Mouse (Mus musculus) G1E (cell line): Measurements from ENCODE around the gene Itga2. TPM values are rescaled to one million over a fixed set of nuclear protein-coding genes. Genes with fewer than 3 reads are reported as not detected.

Experiments used
- ATAC-seq: 2 replicates; pipeline ENCODE4 v1.8.0; 2016; ENCODE audit warnings: mild to moderate bottlenecking; ENCODE audit not compliant: insufficient number of reproducible peaks, poor library complexity, low FRiP score, severe bottlenecking; ENCODE audit errors: extremely low read depth
- DNase-seq: peaks from one replicate; pipeline ENCODE4 v3.0.0; 2012; ENCODE audit warnings: low spot score
- H3K27me3 ChIP-seq: 2 replicates; pipeline ENCODE4 v1.6.1; 2012; ENCODE audit warnings: mild to moderate bottlenecking, low read length, inconsistent platforms; ENCODE audit not compliant: insufficient read depth
- H3K36me3 ChIP-seq: replicated peaks from 2 replicates; pipeline ENCODE3; 2012; ENCODE audit warnings: mild to moderate bottlenecking, inconsistent platforms
- H3K4me1 ChIP-seq: 2 replicates; pipeline ENCODE4 v1.6.1; 2012; ENCODE audit warnings: low read depth, low read length, inconsistent platforms, mixed read lengths; ENCODE audit not compliant: insufficient read depth
- H3K4me3 ChIP-seq: 2 replicates; pipeline ENCODE4 v1.5.1; 2012; ENCODE audit warnings: low read depth, mild to moderate bottlenecking, inconsistent platforms, low read length, moderate library complexity, mixed read lengths
- H3K9me3 ChIP-seq: replicated peaks from 2 replicates; pipeline ENCODE4 v1.6.1; 2012; ENCODE audit warnings: inconsistent platforms
- CTCF ChIP-seq: IDR thresholded peaks from 2 replicates; pipeline ENCODE4 v1.5.1; 2012; ENCODE audit warnings: low read depth, low read length, inconsistent platforms, mixed read lengths
- GATA1 ChIP-seq: IDR thresholded peaks from 2 replicates; pipeline ENCODE4 v1.6.1; 2012; ENCODE audit warnings: borderline replicate concordance, low read length, inconsistent platforms, mixed read lengths
- GATA2 ChIP-seq: IDR thresholded peaks from 2 replicates; pipeline ENCODE4 v1.6.1; 2012; ENCODE audit warnings: low read depth, low read length, inconsistent platforms, borderline replicate concordance
- POLR2AphosphoS5 ChIP-seq: IDR thresholded peaks from 2 replicates; pipeline ENCODE4 v1.6.1; 2012; ENCODE audit warnings: low read depth, low read length, inconsistent platforms; ENCODE audit not compliant: insufficient replicate concordance
- TAL1 ChIP-seq: conservative IDR thresholded peaks from 2 replicates; pipeline ENCODE4 v1.6.1; 2012; ENCODE audit warnings: low read depth, low read length, inconsistent platforms, mixed read lengths
- polyA plus RNA-seq: library from polyadenylated mRNA; stranded (reverse); fragments of >175 nt; gene quantifications from 2 replicates; pipeline ENCODE4 v1.2.3, GENCODE M21; 2012
- total RNA-seq, 2 experiments: library from RNA; stranded (forward) in 1 of 2; stranded (reverse) in 1 of 2; fragments of 200-1000 nt in 1 of 2; fragments of >200 nt in 1 of 2; fragmentation: Nextera tagmentation in 1 of 2; gene quantifications; 2 replicates each; pipeline ENCODE4 v1.2.3; 2014 to 2017

The Itga2 gene
- total and polyA plus RNA-seq, 3 experiments, result 0.11 TPM; not detected in 2

GRCm38 (mm10) chr13:114818513-114818912, 113.4 kb downstream of the Itga2 start:
- DNase-seq (no peak), ATAC-seq (0 out of 2 replicates have a peak, but pooled peaks have one; percentile 22)

DNA sequence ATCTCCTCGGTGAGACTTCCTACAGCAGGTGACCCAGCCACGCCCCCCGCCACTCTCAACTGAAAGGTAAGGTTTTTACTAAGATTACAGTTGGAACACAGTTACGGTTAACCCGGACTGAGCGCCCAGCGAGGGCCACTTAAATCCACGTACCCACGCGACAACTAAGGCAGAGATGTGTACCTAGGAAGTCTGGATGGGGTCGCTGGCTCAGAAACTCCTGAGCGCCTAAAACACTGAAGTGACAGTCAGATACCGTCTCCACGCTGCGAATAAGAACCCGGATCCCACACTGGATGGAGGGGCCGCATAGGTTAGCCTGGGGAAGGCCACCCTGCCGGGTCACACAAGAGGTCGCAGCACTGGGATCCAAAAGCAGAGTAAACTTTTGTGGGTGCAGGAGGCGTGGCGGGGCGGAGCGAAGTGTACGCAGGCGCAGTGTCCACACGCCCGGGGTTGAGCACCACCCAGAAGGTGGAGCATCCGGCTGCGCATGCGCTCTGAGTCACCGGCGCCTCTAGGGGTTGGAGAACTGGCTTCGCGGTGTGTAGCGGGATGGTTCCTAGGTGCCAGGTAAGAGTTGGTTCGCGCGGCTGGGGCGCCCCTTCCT, 114.0 kb downstream of the Itga2 start, which contains the start of gene Mocs2:
Gene Mocs2, plus strand, starts transcription at position 486 of the 610 bp plus-strand sequence.
- Histone ChIP-seq H3K27me3 (peaks cover 5% of the 10 kb centered on the region; the same call in 1 of the 2 replicates), H3K4me3 (peak within 1 kb of the TSS; percentile 74), H3K4me1 (peaks cover 13% of the 10 kb centered on the region), H3K36me3 (peaks cover 22% of the 10 kb centered on the region), H3K9me3 (no peaks in the 10 kb centered on the region)
- no peak for TF ChIP-seq GATA1
- TF ChIP-seq TAL1, result no peak
- TF ChIP-seq GATA2, result no peak
- no peak for TF ChIP-seq POLR2AphosphoS5
- no peak for TF ChIP-seq CTCF
- ATAC-seq (peak; percentile 91), DNase-seq (peak; percentile 71)

More at GRCm38 (mm10) chr13:114818513-114818912, 113.4 kb downstream of the Itga2 start:
- TF ChIP-seq GATA2 (no peak), CTCF (no peak)
- Histone ChIP-seq H3K27me3 (peaks cover 4% of the 10 kb centered on the region; the same call in 1 of the 2 replicates), H3K9me3 (no peaks in the 10 kb centered on the region), H3K36me3 (peaks cover 25% of the 10 kb centered on the region), H3K4me1 (peaks cover 13% of the 10 kb centered on the region), H3K4me3 (peak overlapping the region; percentile 74)

GRCm38 (mm10) chr13:114809624-114810210, 122.2 kb downstream of the Itga2 start:
- Histone ChIP-seq H3K36me3 (no peaks in the 10 kb centered on the region), H3K4me3 (no peak overlapping the region), H3K27me3 (0 out of 2 replicates have a peak, but pooled peaks cover 4% of the 10 kb centered on the region), H3K9me3 (no peaks in the 10 kb centered on the region), H3K4me1 (no peaks in the 10 kb centered on the region)
- no peak for TF ChIP-seq CTCF
- no peak for TF ChIP-seq GATA1
- no peak for TF ChIP-seq TAL1
- no peak for TF ChIP-seq POLR2AphosphoS5
- no peak for TF ChIP-seq GATA2
- DNase-seq (no peak), ATAC-seq (no peak)

DNA sequence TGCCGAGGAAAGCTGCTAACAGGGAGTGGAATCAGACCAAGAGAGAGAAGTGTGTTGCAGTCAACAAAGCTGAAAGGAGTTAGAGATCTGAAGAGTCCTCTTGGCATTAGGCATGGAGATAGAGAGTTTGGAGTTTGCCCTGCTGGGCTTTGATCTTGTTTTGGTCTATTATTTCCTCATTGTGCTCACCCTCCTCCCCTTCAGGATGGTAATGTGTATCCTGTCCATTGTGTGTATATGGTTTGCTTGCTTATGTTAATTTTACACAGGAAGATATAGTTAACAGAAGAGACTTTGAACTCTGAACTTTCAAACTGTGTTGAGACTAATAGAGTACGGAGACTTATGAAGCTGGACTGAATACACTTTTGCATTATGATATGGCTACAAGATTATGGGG, 128.9 kb downstream of the Itga2 start:
- DNase-seq (no peak), ATAC-seq (no peak)
- H3K9me3 ChIP-seq, result no peaks in the 10 kb centered on the region

DNA sequence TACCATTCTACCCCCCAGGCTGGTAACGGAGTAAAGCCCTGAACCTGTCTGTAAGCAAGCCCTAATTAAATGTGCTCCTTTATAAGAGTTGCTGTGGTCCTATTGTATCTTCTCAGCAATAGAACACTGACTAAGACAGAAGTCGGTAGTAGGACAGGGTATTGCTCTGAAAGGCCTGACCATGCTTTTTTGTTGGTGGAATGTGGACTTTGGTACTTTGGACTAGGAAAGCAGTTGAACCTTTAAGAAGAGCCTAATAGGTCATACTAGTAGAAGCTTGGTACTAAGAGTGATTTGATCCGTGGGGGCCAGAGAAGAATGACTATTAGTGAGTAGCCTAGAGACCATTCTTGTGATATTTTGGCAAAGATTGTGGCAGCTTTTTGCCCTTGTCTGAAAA, 130.0 kb downstream of the Itga2 start:
- no peak for ATAC-seq
- no peak overlapping the region for H3K4me3 ChIP-seq

More for the DNA sequence above, 128.9 kb downstream of the Itga2 start:
- Histone ChIP-seq H3K4me1 (no peaks in the 10 kb centered on the region), H3K27me3 (peaks cover 16% of the 10 kb centered on the region), H3K4me3 (no peak overlapping the region), H3K36me3 (no peaks in the 10 kb centered on the region)
- TF ChIP-seq CTCF (no peak), TAL1 (no peak)

DNA sequence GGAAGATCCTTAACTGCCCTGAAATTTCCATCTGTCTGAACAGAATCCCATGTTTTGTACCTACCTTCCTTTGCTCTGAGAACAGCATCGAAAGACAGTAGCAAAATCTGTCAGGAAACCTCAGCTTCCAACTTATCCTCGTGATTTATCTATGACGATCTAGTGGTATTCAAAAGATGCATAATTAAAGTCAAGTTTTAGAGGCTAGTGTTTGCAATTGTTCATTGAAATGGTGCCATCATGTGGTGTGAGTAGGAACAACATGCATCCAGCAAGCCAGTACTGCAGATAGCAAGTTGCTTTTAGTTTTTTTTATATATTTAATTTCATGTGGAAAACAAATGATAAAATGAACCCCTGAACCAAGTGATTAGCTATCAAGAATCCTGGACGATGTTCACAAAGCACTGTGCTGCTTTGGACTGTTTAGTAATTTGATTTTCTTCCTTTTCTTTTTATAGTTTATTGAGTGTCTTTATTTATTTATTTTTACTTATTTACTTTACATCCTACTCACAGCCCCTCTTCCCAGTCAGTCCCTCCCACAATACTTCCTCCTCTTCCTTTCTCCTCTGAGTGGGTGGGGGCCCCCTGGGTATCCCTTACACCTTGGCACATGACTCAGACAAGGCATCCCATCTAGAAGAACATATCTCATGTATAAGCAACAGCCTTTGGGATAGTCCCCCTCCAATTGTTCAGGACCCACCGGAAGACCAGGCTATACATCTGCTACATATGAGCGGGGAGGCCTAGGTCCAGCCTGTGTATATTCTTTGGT, 138.5 kb downstream of the Itga2 start:
- no peak for ATAC-seq
- H3K4me1 ChIP-seq, result no peaks in the 10 kb centered on the region
- H3K36me3 ChIP-seq, result no peaks in the 10 kb centered on the region
- H3K9me3 ChIP-seq, result no peaks in the 10 kb centered on the region
- H3K27me3 ChIP-seq, result peaks cover 19% of the 10 kb centered on the region
- TF ChIP-seq GATA1 (no peak), TAL1 (no peak), POLR2AphosphoS5 (no peak), CTCF (no peak), GATA2 (no peak)
- no peak for DNase-seq
- no peak overlapping the region for H3K4me3 ChIP-seq

More for the DNA sequence above, 130.0 kb downstream of the Itga2 start:
- Histone ChIP-seq H3K9me3 (no peaks in the 10 kb centered on the region), H3K27me3 (peaks cover 21% of the 10 kb centered on the region), H3K4me1 (no peaks in the 10 kb centered on the region), H3K36me3 (no peaks in the 10 kb centered on the region)
- DNase-seq, result no peak
- TF ChIP-seq GATA1, result no peak
- TF ChIP-seq GATA2, result no peak
- no peak for TF ChIP-seq POLR2AphosphoS5

DNA sequence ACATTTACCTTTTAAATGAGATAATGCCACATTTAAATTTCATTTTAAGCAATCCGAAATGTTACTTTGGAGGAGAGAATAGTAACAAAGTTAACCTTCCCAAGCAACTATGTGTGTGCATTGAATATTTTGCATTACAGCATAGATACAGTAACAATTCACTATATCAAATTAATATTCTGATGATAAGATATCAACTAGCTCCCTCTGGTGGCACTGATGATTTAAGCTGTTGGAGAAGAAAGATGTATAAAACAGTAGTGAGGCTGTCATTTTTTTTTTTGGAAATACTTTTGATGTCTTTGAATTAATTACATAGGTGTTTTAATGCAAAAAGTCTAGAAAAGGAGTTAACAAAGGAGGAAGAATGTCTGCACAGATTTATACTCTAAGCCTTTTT, 140.4 kb downstream of the Itga2 start:
- Histone ChIP-seq H3K4me3 (no peak overlapping the region), H3K36me3 (no peaks in the 10 kb centered on the region), H3K9me3 (no peaks in the 10 kb centered on the region), H3K4me1 (no peaks in the 10 kb centered on the region), H3K27me3 (peaks cover 12% of the 10 kb centered on the region)
- DNase-seq, result no peak
- no peak for TF ChIP-seq GATA1
- no peak for TF ChIP-seq TAL1
- TF ChIP-seq CTCF, result no peak
- TF ChIP-seq POLR2AphosphoS5, result no peak
- no peak for ATAC-seq

Other genes with a start within 250 kb of the Itga2 start
- 13.8 and 18.3 TPM in 2 replicates for gene Mocs2, start 113.9 kb downstream of the Itga2 start, total RNA-seq (2014; fragmentation: Nextera tagmentation)
- 21.0 and 23.2 TPM in 2 replicates for gene Mocs2, start 113.9 kb downstream of the Itga2 start, total RNA-seq (2017)
- gene Mocs2, start 113.9 kb downstream of the Itga2 start, polyA plus RNA-seq, result 0.57 and 0.94 TPM in 2 replicates
- 10.0 and 13.3 TPM in 2 replicates for gene Pelo, start 158.1 kb upstream of the Itga2 start, total RNA-seq (2014; fragmentation: Nextera tagmentation)
- gene Pelo, start 158.1 kb upstream of the Itga2 start, total RNA-seq (2017), result 7.9 and 10.3 TPM in 2 replicates
- gene Pelo, start 158.1 kb upstream of the Itga2 start, polyA plus RNA-seq, result 27.9 and 30.6 TPM in 2 replicates
- gene Gm49395, start 169.8 kb upstream of the Itga2 start, total RNA-seq (2014; fragmentation: Nextera tagmentation), result 5.3 TPM in 1 of 2 replicates, not detected in the other
- not detected in 2 replicates for gene Gm49395, start 169.8 kb upstream of the Itga2 start, total RNA-seq (2017)
- gene Gm49395, start 169.8 kb upstream of the Itga2 start, polyA plus RNA-seq, result 1.2 and 1.4 TPM in 2 replicates
- gene Itga1, start 169.9 kb upstream of the Itga2 start, total RNA-seq (2014; fragmentation: Nextera tagmentation), result 0.05 TPM in 1 of 2 replicates, not detected in the other
- 0.12 and 0.44 TPM in 2 replicates for gene Itga1, start 169.9 kb upstream of the Itga2 start, total RNA-seq (2017)
- not detected in 2 replicates for gene Itga1, start 169.9 kb upstream of the Itga2 start, polyA plus RNA-seq